Mouse (Mus musculus): ENCODE measurements around the gene Adss.

GRCm38 (mm10) chr1:177713635-177714396 is 82.5 kb downstream of the Adss start:
- peak; percentile 37; the same call in 1 of the 2 replicates for TF ChIP-seq TAL1 (IDR thresholded peaks at IDR 0.05; ENCODE audit: low read length)
- TF ChIP-seq MEF2A (IDR thresholded peaks at IDR 0.05; ENCODE audit: extremely low read depth, insufficient replicate concordance, low read depth, low read length, poor library complexity, severe bottlenecking) = no peak
- TF ChIP-seq EP300 (IDR thresholded peaks at IDR 0.05; ENCODE audit: low read depth in 1 of 2, low read length in 2 of 2) = peak; percentile 86 to 90
- no peak for TF ChIP-seq USF1 (IDR thresholded peaks at IDR 0.05; ENCODE audit: low read depth, low read length)
- no peak for TF ChIP-seq MAFK (IDR thresholded peaks at IDR 0.05; ENCODE audit: borderline replicate concordance, low read depth, low read length)
- no peak for TF ChIP-seq BHLHE40 (IDR thresholded peaks at IDR 0.05; ENCODE audit: borderline replicate concordance, low read depth, low read length)
- TF ChIP-seq CTCF (IDR thresholded peaks at IDR 0.05 in 2 of 3, conservative IDR thresholded peaks at IDR 0.05 in 1 of 3; ENCODE audit: control insufficient read depth in 1 of 3, insufficient read depth in 1 of 3, low read depth in 2 of 3, low read length in 3 of 3, poor library complexity in 1 of 3, severe bottlenecking in 1 of 3) = no peak
- peak; percentile 57 for TF ChIP-seq TCF12 (IDR thresholded peaks at IDR 0.05; ENCODE audit: low read depth, low read length)
- TF ChIP-seq USF2 (IDR thresholded peaks at IDR 0.05; ENCODE audit: borderline replicate concordance in 1 of 2, insufficient read depth in 1 of 2, low read depth in 1 of 2, low read length in 2 of 2) = no peak
- TF ChIP-seq SMC3 (IDR thresholded peaks at IDR 0.05; ENCODE audit: low read depth, low read length) = no peak
- no peak for TF ChIP-seq ZC3H11A (IDR thresholded peaks at IDR 0.05; ENCODE audit: low read depth, low read length)
- TF ChIP-seq POLR2A (IDR thresholded peaks at IDR 0.05; ENCODE audit: control insufficient read depth in 1 of 2, insufficient read depth in 1 of 2, low read depth in 1 of 2, low read length in 2 of 2, poor library complexity in 1 of 2) = no peak
- no peak for TF ChIP-seq NELFE (IDR thresholded peaks at IDR 0.05; ENCODE audit: low read depth, low read length)
- TF ChIP-seq UBTF (IDR thresholded peaks at IDR 0.05; ENCODE audit: borderline replicate concordance, insufficient read depth, low read depth, low read length) = no peak

All from MEL (cell line).